Mouse (Mus musculus) intestine, embryonic 14.5 days (tissue): Measurements from ENCODE around the gene Fermt1. TPM values are rescaled to one million over a fixed set of nuclear protein-coding genes. Genes with fewer than 3 reads are reported as not detected.

Experiments used
- ATAC-seq: fragments of 200-750 bp; cut with Nextera tagmentation; replicated peaks from 2 replicates; pipeline ENCODE4 v1.8.0; 2017; ENCODE audit warnings: low read depth, moderate number of reproducible peaks, moderate TSS enrichment, moderate library complexity; ENCODE audit not compliant: low FRiP score, low TSS enrichment
- DNase-seq: peaks from one replicate; pipeline ENCODE4 v3.0.0-alpha.2; 2018; ENCODE audit warnings: low spot score
- H3K27ac ChIP-seq: fragments of 300-500 bp; sonication (generic); 2 replicates; pipeline ENCODE4 v1.5.1; 2014; ENCODE audit warnings: low read depth, mild to moderate bottlenecking, control low read depth
- H3K27me3 ChIP-seq: fragments of 300-500 bp; sonication (generic); replicated peaks from 2 replicates; pipeline ENCODE4 v1.6.1; 2014; ENCODE audit warnings: low read length, control low read depth; ENCODE audit not compliant: control insufficient read depth, insufficient read depth
- H3K36me3 ChIP-seq: fragments of 300-500 bp; sonication (generic); 2 replicates; pipeline ENCODE4 v1.6.1; 2014; ENCODE audit warnings: low read length, control low read depth; ENCODE audit not compliant: control insufficient read depth, insufficient read depth
- H3K4me1 ChIP-seq: fragments of 300-500 bp; sonication (generic); replicated peaks from 2 replicates; pipeline ENCODE4 v1.6.1; 2014; ENCODE audit warnings: low read length, control low read depth, mixed read lengths; ENCODE audit not compliant: control insufficient read depth, insufficient read depth
- H3K4me2 ChIP-seq: fragments of 300-500 bp; sonication (generic); 2 replicates; pipeline ENCODE4 v1.6.1; 2014; ENCODE audit warnings: low read length
- H3K4me3 ChIP-seq: fragments of 300-500 bp; sonication (generic); 2 replicates; pipeline ENCODE4 v1.5.1; 2014; ENCODE audit warnings: low read depth, low read length, control low read depth, mixed read lengths
- H3K9ac ChIP-seq: fragments of 300-500 bp; sonication (generic); 2 replicates; pipeline ENCODE4 v1.6.1; 2014; ENCODE audit warnings: mild to moderate bottlenecking, low read length
- H3K9me3 ChIP-seq: fragments of 300-500 bp; sonication (generic); 2 replicates; pipeline ENCODE4 v1.6.1; 2016; ENCODE audit warnings: low read length, control low read depth; ENCODE audit not compliant: control insufficient read depth
- WGBS: fragments of 180-500 bp; shearing (Covaris S2); extraction: QIAGEN DNeasy Blood & Tissue Kit; methylation state at CpG from one replicate; pipeline ENCODE4 v1.1.7; 2014; 5-methylcytosine and 5-hydroxymethylcytosine counted together
- polyA plus RNA-seq: library from polyadenylated mRNA; unstranded; fragments of >200 nt; fragmentation: Nextera tagmentation; extraction: Ambion mirVana; gene quantifications from 2 replicates; pipeline ENCODE4 v1.2.1, GENCODE M21; 2014

Fermt1 gene
- polyA plus RNA-seq, 1 experiment from 2014 or later = 57.6 TPM

DNA sequence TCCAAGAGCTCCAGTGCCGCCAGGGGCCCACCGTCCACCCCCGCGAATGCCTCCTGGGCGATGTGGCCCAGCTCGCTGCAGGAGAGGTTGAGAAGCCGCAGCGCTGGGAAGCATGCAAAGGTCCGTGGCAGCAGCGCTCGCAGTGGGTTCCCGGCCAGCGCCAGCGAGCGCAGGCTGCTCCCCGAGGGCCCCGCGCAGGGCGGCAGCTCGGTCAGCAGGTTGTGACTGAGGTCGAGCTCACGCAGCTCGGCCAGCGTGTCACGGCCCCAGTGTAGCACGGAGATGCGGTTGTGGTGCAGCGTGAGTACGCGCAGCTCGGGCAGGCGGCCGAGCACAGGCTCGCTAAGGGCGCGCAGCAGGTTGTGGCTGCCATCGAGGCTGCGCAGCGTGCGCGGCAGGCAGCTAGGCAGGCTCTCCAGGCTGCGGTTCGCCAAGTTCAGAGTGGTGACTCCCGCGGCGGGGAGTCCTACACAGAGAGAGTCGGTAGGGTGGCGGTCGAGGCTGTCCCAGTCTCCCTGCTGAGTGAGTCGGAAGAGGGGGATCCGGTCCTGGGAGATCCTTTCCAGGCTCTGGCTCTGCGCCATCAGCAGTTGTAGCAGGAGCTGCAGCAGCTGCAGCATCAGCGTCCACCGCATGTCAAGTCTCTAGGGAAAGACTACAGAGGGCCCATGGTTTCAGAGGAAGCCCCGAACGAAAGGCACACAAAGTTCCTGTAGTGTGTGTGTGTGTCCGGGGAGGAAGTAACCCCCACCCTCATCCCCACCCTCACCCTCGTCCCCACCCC, 66.3 kb downstream of the Fermt1 start:
- peak; percentile 71 for ATAC-seq
- Histone ChIP-seq H3K9ac (peak overlapping the region; percentile 27), H3K27me3 (peaks cover 27% of the 10 kb centered on the region), H3K36me3 (no peaks in the 10 kb centered on the region), H3K4me2 (peak overlapping the region; percentile 75), H3K9me3 (no peaks in the 10 kb centered on the region), H3K4me3 (peak overlapping the region; percentile 39), H3K27ac (no peak overlapping the region), H3K4me1 (peaks cover 14% of the 10 kb centered on the region)
- peak; percentile 84 for DNase-seq
- WGBS = under 1% methylated on average over 58 of the region's 58 CpGs

DNA sequence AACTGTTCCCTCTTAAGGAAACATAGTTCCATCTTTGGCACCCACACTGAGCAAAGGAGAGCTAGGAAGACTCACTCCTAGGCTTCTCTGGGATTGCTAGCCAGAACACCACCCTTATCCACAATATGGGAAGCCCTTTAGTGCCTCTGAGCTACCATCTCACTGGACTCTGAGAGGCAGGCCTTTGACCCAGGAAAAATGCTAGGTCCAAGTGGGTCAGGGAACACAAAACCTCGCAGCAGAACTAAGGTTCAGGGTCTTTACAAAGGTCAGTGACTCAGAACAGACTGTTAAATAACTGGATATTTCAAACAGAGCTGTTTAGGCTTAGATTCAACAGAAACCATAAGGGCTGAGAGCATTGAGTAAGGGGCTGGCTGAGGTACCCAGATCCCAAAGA, 68.7 kb downstream of the Fermt1 start:
- DNase-seq (no peak), ATAC-seq (no peak)
- Histone ChIP-seq H3K4me3 (no peak overlapping the region), H3K4me2 (no peak overlapping the region), H3K27me3 (peaks cover 27% of the 10 kb centered on the region), H3K9ac (no peak overlapping the region), H3K27ac (no peak overlapping the region), H3K4me1 (peaks cover 14% of the 10 kb centered on the region), H3K36me3 (no peaks in the 10 kb centered on the region), H3K9me3 (no peaks in the 10 kb centered on the region)
- 62% methylated on average over 1 of the region's 1 CpGs for WGBS

- no peak for ATAC-seq
- Histone ChIP-seq H3K9me3 (no peaks in the 10 kb centered on the region), H3K36me3 (no peaks in the 10 kb centered on the region), H3K9ac (no peak overlapping the region), H3K27me3 (peaks cover 14% of the 10 kb centered on the region), H3K27ac (no peak overlapping the region), H3K4me3 (no peak overlapping the region), H3K4me2 (no peak overlapping the region), H3K4me1 (no peaks in the 10 kb centered on the region; the same call in 1 of the 2 replicates)
- WGBS = 87% methylated on average over 10 of the region's 10 CpGs
- no peak for DNase-seq
These were observed 71.9 kb downstream of the Fermt1 start for GRCm38 (mm10) chr2:132873657-132874326.

- DNase-seq = no peak
- Histone ChIP-seq H3K9me3 (no peaks in the 10 kb centered on the region), H3K4me1 (no peaks in the 10 kb centered on the region), H3K27ac (no peak overlapping the region), H3K4me2 (no peak overlapping the region), H3K36me3 (peaks cover 6% of the 10 kb centered on the region), H3K4me3 (no peak overlapping the region), H3K9ac (no peak overlapping the region), H3K27me3 (no peaks in the 10 kb centered on the region)
- WGBS = 63% methylated on average over 3 of the region's 3 CpGs
- ATAC-seq = no peak
These were observed 74.0 kb downstream of the Fermt1 start for GRCm38 (mm10) chr2:132871663-132872062.

DNA sequence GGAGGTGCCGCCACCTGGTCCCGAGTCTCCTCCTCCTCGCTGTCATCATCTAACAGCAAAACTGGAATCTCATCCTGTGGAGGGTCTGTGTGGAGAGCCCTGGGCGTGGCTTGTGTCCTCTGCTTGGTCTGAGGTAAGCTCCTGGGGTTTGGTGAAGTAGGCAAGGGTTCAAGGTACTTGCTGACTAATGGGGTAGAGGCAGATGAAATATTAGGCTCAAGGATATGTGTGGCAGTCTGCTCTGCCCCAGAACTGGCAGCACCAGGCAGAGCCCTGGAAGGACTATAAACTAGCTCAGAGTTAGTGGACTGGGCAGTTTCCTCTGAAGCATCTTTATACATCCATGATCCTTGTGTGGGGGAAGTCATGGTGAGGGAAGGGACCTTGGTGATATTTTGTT, 75.4 kb downstream of the Fermt1 start:
- Histone ChIP-seq H3K9ac (no peak overlapping the region), H3K4me1 (no peaks in the 10 kb centered on the region), H3K4me3 (no peak overlapping the region), H3K36me3 (peaks cover 18% of the 10 kb centered on the region), H3K9me3 (no peaks in the 10 kb centered on the region), H3K27ac (no peak overlapping the region), H3K4me2 (no peak overlapping the region), H3K27me3 (no peaks in the 10 kb centered on the region)
- DNase-seq (no peak), ATAC-seq (no peak)
- 63% methylated on average over 4 of the region's 4 CpGs for WGBS

- Histone ChIP-seq H3K27me3 (no peaks in the 10 kb centered on the region), H3K4me1 (no peaks in the 10 kb centered on the region), H3K9me3 (no peaks in the 10 kb centered on the region), H3K9ac (no peak overlapping the region), H3K27ac (no peak overlapping the region), H3K4me3 (no peak overlapping the region), H3K4me2 (no peak overlapping the region), H3K36me3 (peaks cover 22% of the 10 kb centered on the region)
- ATAC-seq (no peak), DNase-seq (no peak)
- 87% methylated on average over 5 of the region's 5 CpGs for whole genome bisulfite sequencing
These were observed 76.0 kb downstream of the Fermt1 start for GRCm38 (mm10) chr2:132869682-132870081.

GRCm38 (mm10) chr2:132867521-132867920, 78.2 kb downstream of the Fermt1 start:
- no peak overlapping the region for H3K4me3 ChIP-seq
- no peaks in the 10 kb centered on the region for H3K4me1 ChIP-seq
- no peaks in the 10 kb centered on the region for H3K27me3 ChIP-seq
- H3K9ac ChIP-seq = no peak overlapping the region
- ATAC-seq (no peak), DNase-seq (no peak)
- H3K4me2 ChIP-seq = no peak overlapping the region
- peaks cover 37% of the 10 kb centered on the region for H3K36me3 ChIP-seq
- no peaks in the 10 kb centered on the region for H3K9me3 ChIP-seq
- H3K27ac ChIP-seq = no peak overlapping the region
- WGBS = 77% methylated on average over 5 of the region's 5 CpGs

DNA sequence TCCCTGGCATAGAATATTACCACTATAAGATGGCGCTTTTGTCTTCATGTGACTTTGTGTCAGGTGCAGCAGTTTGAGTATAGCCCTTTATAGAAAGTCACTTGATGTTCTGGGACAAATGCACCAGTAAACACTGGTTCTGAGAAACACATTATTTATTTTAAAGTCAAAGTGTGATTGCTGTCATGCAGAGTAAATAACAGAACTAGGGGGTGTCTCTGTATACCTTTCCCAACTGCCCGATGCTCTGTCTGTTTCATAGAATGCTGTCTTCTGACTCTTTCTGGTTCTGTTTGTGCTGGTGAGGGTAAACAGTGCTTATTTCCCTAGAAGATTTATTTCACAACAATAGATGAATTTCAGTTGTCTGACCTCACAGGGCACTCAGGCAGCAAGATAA, 82.4 kb downstream of the Fermt1 start:
- H3K27me3 ChIP-seq = no peaks in the 10 kb centered on the region
- H3K4me3 ChIP-seq = no peak overlapping the region
- H3K36me3 ChIP-seq = peaks cover 37% of the 10 kb centered on the region
- H3K9me3 ChIP-seq = no peaks in the 10 kb centered on the region
- H3K4me2 ChIP-seq = no peak overlapping the region
- H3K4me1 ChIP-seq = no peaks in the 10 kb centered on the region
- H3K27ac ChIP-seq = no peak overlapping the region
- WGBS = 88% methylated on average over 2 of the region's 2 CpGs
- no peak overlapping the region for H3K9ac ChIP-seq
- no peak for DNase-seq
- ATAC-seq = no peak

GRCm38 (mm10) chr2:132861456-132861855, 84.2 kb downstream of the Fermt1 start:
- Histone ChIP-seq H3K4me3 (no peak overlapping the region), H3K4me2 (no peak overlapping the region), H3K4me1 (no peaks in the 10 kb centered on the region), H3K27me3 (no peaks in the 10 kb centered on the region), H3K9me3 (no peaks in the 10 kb centered on the region), H3K27ac (no peak overlapping the region), H3K36me3 (peaks cover 29% of the 10 kb centered on the region), H3K9ac (no peak overlapping the region)
- ATAC-seq (no peak), DNase-seq (no peak)
- WGBS = 89% methylated on average over 2 of the region's 2 CpGs
